In genomic region chr14:122862623-122863022, GRCm38 (mm10) we compare ENCODE assay signal across 17 mouse cellular contexts. TPM values are rescaled to one million over a fixed set of nuclear protein-coding genes. Genes with fewer than 3 reads are reported as not detected.
DNase-seq lines count a peak whose midpoint lies in the region; ATAC-seq lines count a peak whose summit lies in the region.
"Had no signal": no experiment of that assay in that cellular context is flagged by ENCODE, and none has a peak within 500 bp of the region (broad histone marks: within the 10 kb centered on the region; RNA-seq: fewer than 3 reads in every experiment).

No protein-coding gene starts in this region.

- 0 out of 2 replicates have a peak overlapping the region, but pooled peaks have one; percentile 4 for H3K4me2 ChIP-seq in heart, embryonic 14.5 days (ENCODE audit: low read length)
- H3K4me2 ChIP-seq in forebrain, embryonic 12.5 days = no peak overlapping the region
- H3K4me2 ChIP-seq: liver, embryonic 11.5 days; midbrain, embryonic 12.5 days; neural tube, embryonic 12.5 days had no signal

- WGBS in heart, embryonic 14.5 days = 33% methylated on average over 4 of the region's 4 CpGs
- WGBS in forebrain, embryonic 12.5 days = 24% methylated on average over 4 of the region's 4 CpGs

- no peak for DNase-seq in heart, postnatal 36 days
- DNase-seq in ovary, adult 18-20 months (ENCODE audit: low spot score) = peak; percentile 5
- no peak for DNase-seq in ovary, postnatal 14 days (ENCODE audit: low spot score)
- DNase-seq in lung, postnatal 14 days = no peak
- no peak for DNase-seq in urinary bladder, postnatal 36 days (ENCODE audit: low spot score in 2 of 2)
- DNase-seq: adrenal gland, postnatal 36 days; gastrocnemius, adult 2 months; layer of hippocampus, postnatal 36 days; thymus, postnatal 36 days had no signal

- no peaks in the 10 kb centered on the region for H3K27me3 ChIP-seq in heart, embryonic 14.5 days (ENCODE audit: control insufficient read depth, insufficient read depth, low read length)
- H3K27me3 ChIP-seq in forebrain, embryonic 12.5 days = peaks cover 7% of the 10 kb centered on the region; the same call in 1 of the 2 replicates
- H3K27me3 ChIP-seq: CH12.LX; midbrain, embryonic 12.5 days; neural tube, embryonic 12.5 days had no signal

- H3K4me3 ChIP-seq in heart, embryonic 14.5 days (ENCODE audit: control insufficient read depth in 1 of 2, insufficient read depth in 1 of 2, low read depth in 1 of 2, low read length in 2 of 2) = no peak overlapping the region
- no peak overlapping the region for H3K4me3 ChIP-seq in forebrain, embryonic 12.5 days (replicated peaks)
- H3K4me3 ChIP-seq: gastrocnemius, adult 2 months; midbrain, embryonic 12.5 days; neural tube, embryonic 12.5 days had no signal

- intact Hi-C loops in heart, postnatal 36 days (cut with DNase I) = no loop called here

- no peaks in the 10 kb centered on the region for H3K9me3 ChIP-seq in heart, embryonic 14.5 days (ENCODE audit: control insufficient read depth, low read length)
- 0 out of 2 replicates have a peak, but pooled peaks cover 3% of the 10 kb centered on the region for H3K9me3 ChIP-seq in forebrain, embryonic 12.5 days
- H3K9me3 ChIP-seq: midbrain, embryonic 12.5 days; neural tube, embryonic 12.5 days had no signal

- no peak for ATAC-seq in heart, embryonic 14.5 days (ENCODE audit: insufficient number of reproducible peaks, insufficient read depth, low FRiP score, low read depth)
- peak; percentile 75; the same call in 1 of the 2 replicates for ATAC-seq in forebrain, embryonic 12.5 days (ENCODE audit: low FRiP score)
- ATAC-seq: intestine, postnatal 0 days; lung, postnatal 0 days had no signal

- peaks cover 6 to 22% of the 10 kb centered on the region in 2 experiments for H3K4me1 ChIP-seq in heart, embryonic 14.5 days (ENCODE audit: control insufficient read depth in 2 of 2, insufficient read depth in 2 of 2, low read length in 2 of 2)
- peaks cover 7% of the 10 kb centered on the region; the same call in 1 of the 2 replicates for H3K4me1 ChIP-seq in forebrain, embryonic 12.5 days
- H3K4me1 ChIP-seq: neural tube, embryonic 12.5 days had no signal

- no peaks in the 10 kb centered on the region for H3K36me3 ChIP-seq in heart, embryonic 14.5 days (ENCODE audit: control insufficient read depth, insufficient read depth, low read length)
- H3K36me3 ChIP-seq in forebrain, embryonic 12.5 days (replicated peaks) = no peaks in the 10 kb centered on the region
- H3K36me3 ChIP-seq: midbrain, embryonic 12.5 days; neural tube, embryonic 12.5 days had no signal

- H3K9ac ChIP-seq in heart, embryonic 14.5 days (ENCODE audit: low read length) = no peak overlapping the region
- H3K9ac ChIP-seq in forebrain, embryonic 12.5 days = no peak overlapping the region
- H3K9ac ChIP-seq: midbrain, embryonic 12.5 days; neural tube, embryonic 12.5 days had no signal

- no peak overlapping the region for H3K27ac ChIP-seq in heart, embryonic 14.5 days (replicated peaks in 1 of 2; ENCODE audit: control insufficient read depth in 1 of 2, insufficient read depth in 1 of 2, low read depth in 2 of 2, low read length in 2 of 2)
- peak overlapping the region; percentile 59 for H3K27ac ChIP-seq in forebrain, embryonic 12.5 days
- H3K27ac ChIP-seq: gastrocnemius, adult 2 months; midbrain, embryonic 12.5 days; neural tube, embryonic 12.5 days had no signal

RNA-seq across cellular contexts. Expression of gene Ggact, which starts 50.9 kb away (rescaled TPM):
- polyA plus RNA-seq in heart, embryonic 14.5 days (2014; fragmentation: Nextera tagmentation; extraction: Ambion mirVana) = 16.6 and 18.9 TPM in 2 replicates
- total RNA-seq in heart, postnatal 36 days (2021) = 10 to 100 TPM; 23.2 to 25.1 TPM
- polyA plus RNA-seq in forebrain, embryonic 12.5 days (2016; fragmentation: Nextera tagmentation; extraction: Ambion mirVana) = 4.6 and 6.3 TPM in 2 replicates
